Mouse (Mus musculus) MEL (cell line): ENCODE measurements around the gene Dnajc28. TPM values are rescaled to one million over a fixed set of nuclear protein-coding genes. Genes with fewer than 3 reads are reported as not detected.
"Not testable (repeated sequence)": the region's sequence is repeated elsewhere in the genome, so short reads cannot be mapped to it uniquely, and the experiment has no call there.

Experiments used
- DNase-seq: peaks from one replicate; pipeline ENCODE4 v3.0.0; 2011; ENCODE audit warnings: low read depth, low spot score
- H3K27ac ChIP-seq: 2 replicates; pipeline ENCODE4 v1.5.1; 2012; ENCODE audit warnings: low read depth, mild to moderate bottlenecking, control low read depth, low read length, moderate library complexity; ENCODE audit not compliant: control insufficient read depth
- H3K27me3 ChIP-seq, 2 experiments: fragments of 150-350 bp in 1 of 2; sonication (generic) in 1 of 2; 2 replicates each; pipeline ENCODE4 v1.6.1; 2012; ENCODE audit warnings: low read length in 2 of 2, mild to moderate bottlenecking in 2 of 2, improper control_type of control experiment in 1 of 2, moderate library complexity in 1 of 2; ENCODE audit not compliant: insufficient read depth in 2 of 2, control insufficient read depth in 1 of 2
- H3K36me3 ChIP-seq, 2 experiments: 2 replicates each; pipeline ENCODE4 v1.6.1; 2012 to 2014; ENCODE audit warnings: low read length in 2 of 2, improper control_type of control experiment in 1 of 2, inconsistent platforms in 1 of 2, mild to moderate bottlenecking in 1 of 2; ENCODE audit not compliant: insufficient read depth in 2 of 2, control insufficient read depth in 1 of 2
- H3K4me1 ChIP-seq, 2 experiments: fragments of 150-350 bp in 1 of 2; sonication (generic) in 1 of 2; 2 replicates each; pipeline ENCODE4 v1.6.1; 2012; ENCODE audit warnings: low read length in 2 of 2, improper control_type of control experiment in 1 of 2, mild to moderate bottlenecking in 1 of 2; ENCODE audit not compliant: insufficient read depth in 2 of 2, control insufficient read depth in 1 of 2
- H3K4me3 ChIP-seq, 2 experiments: fragments of 150-350 bp in 1 of 2; sonication (generic) in 1 of 2; 2 replicates each; pipeline ENCODE4 v1.5.1; 2012; ENCODE audit warnings: low read depth in 2 of 2, low read length in 2 of 2, mild to moderate bottlenecking in 2 of 2, moderate library complexity in 2 of 2, control low read depth in 1 of 2, improper control_type of control experiment in 1 of 2; ENCODE audit not compliant: control insufficient read depth in 1 of 2, insufficient read depth in 1 of 2
- H3K79me2 ChIP-seq: 2 replicates; pipeline ENCODE4 v1.6.1; 2012; ENCODE audit warnings: mild to moderate bottlenecking, low read length, moderate library complexity; ENCODE audit not compliant: control insufficient read depth, poor library complexity, insufficient read depth
- H3K9ac ChIP-seq: 2 replicates; pipeline ENCODE4 v1.6.1; 2012; ENCODE audit warnings: low read depth, mild to moderate bottlenecking, control low read depth, low read length, moderate library complexity; ENCODE audit not compliant: control insufficient read depth, poor library complexity, severe bottlenecking
- H3K9me3 ChIP-seq: fragments of 150-350 bp; sonication (generic); replicated peaks from 2 replicates; pipeline ENCODE4 v1.6.1; 2012; ENCODE audit warnings: mild to moderate bottlenecking, low read length, improper control_type of control experiment, moderate library complexity; ENCODE audit not compliant: insufficient read depth
- CHD1 ChIP-seq: IDR thresholded peaks from 2 replicates; pipeline ENCODE4 v1.6.1; 2012; ENCODE audit warnings: low read depth, mild to moderate bottlenecking, inconsistent platforms, low read length, improper control_type of control experiment
- CTCF ChIP-seq, 3 experiments: IDR thresholded peaks in 2 of 3; conservative IDR thresholded peaks in 1 of 3; 2 replicates each; pipeline ENCODE4 v1.5.1; 2011 to 2012; ENCODE audit warnings: low read length in 3 of 3, low read depth in 2 of 3, mild to moderate bottlenecking in 2 of 3, improper control_type of control experiment in 1 of 3, inconsistent platforms in 1 of 3, mixed read lengths in 1 of 3, moderate library complexity in 1 of 3; ENCODE audit not compliant: control insufficient read depth in 1 of 3, insufficient read depth in 1 of 3, poor library complexity in 1 of 3, severe bottlenecking in 1 of 3
- ELF1 ChIP-seq: IDR thresholded peaks from 2 replicates; pipeline ENCODE4 v1.6.1; 2014; ENCODE audit warnings: low read depth, mild to moderate bottlenecking, inconsistent platforms, low read length, improper control_type of control experiment, moderate library complexity
- ETS1 ChIP-seq: IDR thresholded peaks from 2 replicates; pipeline ENCODE4 v1.6.1; 2012; ENCODE audit warnings: low read depth, mild to moderate bottlenecking, inconsistent platforms, low read length, improper control_type of control experiment, moderate library complexity
- MAX ChIP-seq: IDR thresholded peaks from 2 replicates; pipeline ENCODE4 v1.6.1; 2011; ENCODE audit warnings: low read length, improper control_type of control experiment
- POLR2AphosphoS2 ChIP-seq: IDR thresholded peaks from 2 replicates; pipeline ENCODE4 v1.6.1; 2011; ENCODE audit warnings: low read length, improper control_type of control experiment
- RAD21 ChIP-seq: IDR thresholded peaks from 2 replicates; pipeline ENCODE4 v1.6.1; 2011; ENCODE audit warnings: mild to moderate bottlenecking, low read depth, low read length, improper control_type of control experiment
- SIN3A ChIP-seq: IDR thresholded peaks from 2 replicates; pipeline ENCODE4 v1.6.1; 2012; ENCODE audit warnings: low read length, improper control_type of control experiment, inconsistent platforms
- SMC3 ChIP-seq: IDR thresholded peaks from 2 replicates; pipeline ENCODE4 v1.6.1; 2011; ENCODE audit warnings: low read depth, low read length, improper control_type of control experiment
- TAL1 ChIP-seq: IDR thresholded peaks from 2 replicates; pipeline ENCODE4 v1.6.1; 2012; ENCODE audit warnings: mild to moderate bottlenecking, inconsistent platforms, low read length, moderate library complexity, mixed read lengths
- TBP ChIP-seq: IDR thresholded peaks from 2 replicates; pipeline ENCODE4 v1.8.0; 2011; ENCODE audit warnings: low read depth, low read length, improper control_type of control experiment
- USF1 ChIP-seq: IDR thresholded peaks from 2 replicates; pipeline ENCODE4 v1.6.1; 2014; ENCODE audit warnings: low read depth, mild to moderate bottlenecking, inconsistent platforms, low read length, improper control_type of control experiment, moderate library complexity
- ZNF384 ChIP-seq: IDR thresholded peaks from 2 replicates; pipeline ENCODE4 v1.6.1; 2012; ENCODE audit warnings: low read depth, mild to moderate bottlenecking, inconsistent platforms, low read length, improper control_type of control experiment
- polyA plus RNA-seq, 2 experiments: library from polyadenylated mRNA; stranded (reverse) in 1 of 2; unstranded in 1 of 2; fragments of >175 nt in 1 of 2; fragments of >200 nt in 1 of 2; gene quantifications; 2 replicates each; pipeline versions ENCODE4 v1.2.1 to v1.2.4; 2012; ENCODE audit warnings: low replicate concordance in 2 of 2, low read depth in 1 of 2; ENCODE audit not compliant: insufficient read length in 2 of 2, insufficient read depth in 1 of 2, missing spikeins in 1 of 2
- total RNA-seq: library from RNA; depleted of rRNA; stranded (reverse); fragments of 300-350 nt; gene quantifications from 2 replicates; pipeline ENCODE4 v1.2.3, GENCODE M21; 2012

Gene Dnajc28
- total and polyA plus RNA-seq, 3 experiments = 1.2 to 1.9 TPM; not detected in 1

GRCm38 (mm10) chr16:91645995-91646602 lies 27.3 kb upstream of the Dnajc28 start (continued):
- TF ChIP-seq USF1 = peak; percentile 53; the same call in 1 of the 2 replicates
- TF ChIP-seq TAL1 = no peak
- peak; percentile 31; the same call in 1 of the 2 replicates for TF ChIP-seq SMC3

DNA sequence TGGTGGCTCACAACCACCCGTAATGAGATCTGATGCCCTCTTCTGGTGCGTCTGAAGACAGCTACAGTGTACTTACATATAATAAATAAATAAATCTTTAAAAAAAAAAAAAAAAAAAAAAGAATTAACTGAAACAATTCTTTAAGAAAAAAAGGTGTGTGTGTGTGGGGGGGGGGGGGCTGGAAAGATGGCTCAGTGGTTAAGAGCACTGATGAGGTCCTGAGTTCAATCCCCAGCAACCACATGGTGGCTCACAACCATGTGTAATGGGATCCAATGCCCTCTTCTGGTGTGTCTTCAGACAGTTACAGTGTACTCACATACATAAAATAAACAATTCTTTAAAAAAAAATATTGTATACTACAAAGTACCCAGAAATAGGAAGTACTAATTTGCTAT lies 26.6 kb upstream of the Dnajc28 start:
- not testable (repeated sequence) for H3K9me3 ChIP-seq, H3K27me3 ChIP-seq
- peaks cover 70% of the 10 kb centered on the region for H3K79me2 ChIP-seq
- H3K36me3 ChIP-seq = peaks cover 10 to 26% of the 10 kb centered on the region in 2 experiments
- peak overlapping the region; percentile 31 to 89 for H3K4me3 ChIP-seq
- TF ChIP-seq ZNF384 = peak; percentile 28; the same call in 1 of the 2 replicates
- 0 out of 2 replicates have a peak, but pooled peaks have one; percentile 10 for TF ChIP-seq TBP
- peak in 1 of 3 experiments; percentile 4; a peak in 1 of 6 replicates for TF ChIP-seq CTCF (IDR thresholded peaks at IDR 0.05 in 2 of 3, conservative IDR thresholded peaks at IDR 0.05 in 1 of 3; ENCODE audit: control insufficient read depth in 1 of 3, insufficient read depth in 1 of 3, low read depth in 2 of 3, low read length in 3 of 3, poor library complexity in 1 of 3, severe bottlenecking in 1 of 3)
- TF ChIP-seq, all 39 proteins: peak for 3; not testable (repeated sequence) for 36
- not testable (repeated sequence) for DNase-seq, H3K27ac ChIP-seq
- peak overlapping the region; percentile 99; the same call in 1 of the 2 replicates for H3K9ac ChIP-seq
- peaks cover 4 to 11% of the 10 kb centered on the region in 2 experiments; a peak in 3 of 4 replicates for H3K4me1 ChIP-seq

GRCm38 (mm10) chr16:91644901-91645300 lies 26.1 kb upstream of the Dnajc28 start:
- Histone ChIP-seq H3K9me3 (no peaks in the 10 kb centered on the region), H3K27me3 (no peaks in the 10 kb centered on the region), H3K79me2 (peaks cover 66% of the 10 kb centered on the region), H3K36me3 (peaks cover 15 to 22% of the 10 kb centered on the region in 2 experiments), H3K9ac (peak overlapping the region; percentile 51), H3K4me3 (peak overlapping the region; percentile 15 to 40), H3K27ac (no peak overlapping the region), H3K4me1 (peaks cover 2 to 11% of the 10 kb centered on the region in 2 experiments; a peak in 3 of 4 replicates)
- DNase-seq = peak; percentile 58
- TF ChIP-seq CHD1 = no peak
- no peak for TF ChIP-seq POLR2AphosphoS2
- TF ChIP-seq MAX = no peak
- no peak for TF ChIP-seq RAD21
- TF ChIP-seq ELF1 = no peak
- no peak for TF ChIP-seq USF1
- no peak for TF ChIP-seq ETS1
- TF ChIP-seq SIN3A = no peak
